Mouse (Mus musculus) C2C12 (cell line): ENCODE results near the gene Fhl4.

Experiments
- CEBPB ChIP-seq: IDR thresholded peaks from one replicate; pipeline ENCODE4 v1.6.1; 2011; ENCODE audit warnings: low read depth, mild to moderate bottlenecking, control low read depth, moderate library complexity
- CTCF ChIP-seq: IDR thresholded peaks from one replicate; pipeline ENCODE4 v1.5.1; 2011; ENCODE audit not compliant: control insufficient read depth, insufficient read depth, insufficient read length
- FOSL1 ChIP-seq: IDR thresholded peaks from one replicate; pipeline ENCODE4 v1.8.0; 2011; ENCODE audit warnings: mild to moderate bottlenecking, low read length; ENCODE audit not compliant: poor library complexity, insufficient read depth, severe bottlenecking
- MAX ChIP-seq: IDR thresholded peaks from one replicate; pipeline ENCODE4 v1.6.1; 2011; ENCODE audit warnings: mild to moderate bottlenecking, control low read depth
- MYOD1 ChIP-seq: IDR thresholded peaks from one replicate; pipeline ENCODE4 v1.6.1; 2011; ENCODE audit warnings: low read depth; ENCODE audit not compliant: control insufficient read depth, insufficient read length
- MYOG ChIP-seq: IDR thresholded peaks from one replicate; pipeline ENCODE4 v1.6.1; 2011; ENCODE audit not compliant: control insufficient read depth, insufficient read length; ENCODE audit errors: extremely low read depth
- USF1 ChIP-seq: IDR thresholded peaks from one replicate; pipeline ENCODE4 v1.6.1; 2011; ENCODE audit warnings: low read depth, mild to moderate bottlenecking, control low read depth, moderate library complexity

DNA sequence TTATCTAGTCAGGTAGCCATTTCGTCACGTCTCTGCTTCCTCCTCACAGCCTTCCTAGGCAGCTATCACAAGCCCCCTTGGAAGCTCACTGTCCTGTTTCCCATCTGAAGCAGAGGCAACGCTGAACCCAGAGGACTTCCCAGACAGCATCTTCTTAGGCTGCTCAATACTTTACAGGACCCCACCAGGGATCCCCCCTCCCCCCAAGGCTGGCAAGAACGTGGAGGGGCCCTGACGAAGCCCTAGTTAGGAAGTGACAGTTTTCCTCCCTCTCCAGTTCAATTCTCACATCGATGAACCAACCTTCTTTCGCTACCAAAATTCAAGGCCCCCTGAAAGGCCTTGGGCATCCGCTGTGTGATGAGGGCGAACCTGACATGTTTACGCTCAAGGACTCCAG, 454 bp downstream of the Fhl4 start:
- TF ChIP-seq CTCF (no peak), USF1 (no peak), MYOD1 (no peak), CEBPB (no peak), MAX (no peak), FOSL1 (no peak), MYOG (no peak)
